Mouse (Mus musculus): ENCODE measurements around the gene Ube2dnl1. TPM values are rescaled to one million over a fixed set of nuclear protein-coding genes. Genes with fewer than 3 reads are reported as not detected.

Gene Ube2dnl1
- total RNA-seq (2023; ENCODE audit: inconsistent age) = not detected in 4 replicates

DNA sequence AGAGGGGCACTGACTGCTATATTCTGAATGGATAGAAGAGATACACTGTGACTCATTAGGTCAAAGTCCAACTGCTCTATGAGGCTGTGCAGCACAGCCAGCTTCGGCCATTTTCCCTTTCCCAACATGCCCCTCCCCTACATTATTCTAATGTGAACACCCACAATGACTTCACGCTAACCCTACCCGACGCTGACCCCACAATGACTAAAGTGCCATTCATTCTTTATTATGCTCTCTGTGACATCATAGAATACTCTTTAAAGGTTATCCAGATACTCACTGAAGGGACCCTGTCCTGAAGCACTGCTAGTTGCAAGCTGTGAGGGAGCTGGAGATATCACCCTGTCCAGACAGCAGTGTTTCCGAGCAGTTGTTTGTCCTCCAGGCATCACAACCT lies at the start of gene Ube2dnl1:
Ube2dnl1 (plus strand) TSS at position 301 of the 400 bp plus-strand sequence.

GRCm38 (mm10) chrX:114907282-114907681 lies 2.5 kb downstream of the Ube2dnl1 start, which contains the start of gene Ube2dnl2:
Ube2dnl2 (plus strand) TSS chrX:114907582.

Other genes with a start within 250 kb of the Ube2dnl1 start
- not detected in 4 replicates for gene Ube2dnl2, start 2.6 kb downstream of the Ube2dnl1 start, total RNA-seq (2023; ENCODE audit: inconsistent age)